Mouse (Mus musculus) heart, adult 18-20 months (tissue): ENCODE results near the gene Vstm4. TPM values are rescaled to one million over a fixed set of nuclear protein-coding genes. Genes with fewer than 3 reads are reported as not detected.

Experiments
- DNase-seq, 2 experiments: peaks; one replicate each; pipeline ENCODE4 v3.0.0; 2021 to 2022; ENCODE audit warnings: mixed read lengths in 1 of 2
- long read RNA-seq, 2 experiments: library from polyadenylated mRNA; stranded (forward); transcript quantifications; one replicate each; pipeline ENCODE4 v2.0.0; 2021
- total RNA-seq, 2 experiments: library from RNA; stranded (reverse); gene quantifications; 2 replicates each; pipeline ENCODE4 v1.2.3; 2021

Gene Vstm4
- total RNA-seq, result 1 to 10 TPM; 8.4 to 8.7 TPM
- long read RNA-seq, experiment 1, transcript Vstm4-201 (8 exons, 2,745 nt), result major isoform, 7 of 12 reads
- long read RNA-seq, experiment 1, partial matches to known transcripts, result 1 of 12 reads
- long read RNA-seq, experiment 1, other reads (novel, unspliced or antisense), result 4 of 12 reads
- long read RNA-seq, experiment 2, partial matches to known transcripts, result 1 of 4 reads
- long read RNA-seq, experiment 2, other reads (novel, unspliced or antisense), result 0 of 4 reads

DNA sequence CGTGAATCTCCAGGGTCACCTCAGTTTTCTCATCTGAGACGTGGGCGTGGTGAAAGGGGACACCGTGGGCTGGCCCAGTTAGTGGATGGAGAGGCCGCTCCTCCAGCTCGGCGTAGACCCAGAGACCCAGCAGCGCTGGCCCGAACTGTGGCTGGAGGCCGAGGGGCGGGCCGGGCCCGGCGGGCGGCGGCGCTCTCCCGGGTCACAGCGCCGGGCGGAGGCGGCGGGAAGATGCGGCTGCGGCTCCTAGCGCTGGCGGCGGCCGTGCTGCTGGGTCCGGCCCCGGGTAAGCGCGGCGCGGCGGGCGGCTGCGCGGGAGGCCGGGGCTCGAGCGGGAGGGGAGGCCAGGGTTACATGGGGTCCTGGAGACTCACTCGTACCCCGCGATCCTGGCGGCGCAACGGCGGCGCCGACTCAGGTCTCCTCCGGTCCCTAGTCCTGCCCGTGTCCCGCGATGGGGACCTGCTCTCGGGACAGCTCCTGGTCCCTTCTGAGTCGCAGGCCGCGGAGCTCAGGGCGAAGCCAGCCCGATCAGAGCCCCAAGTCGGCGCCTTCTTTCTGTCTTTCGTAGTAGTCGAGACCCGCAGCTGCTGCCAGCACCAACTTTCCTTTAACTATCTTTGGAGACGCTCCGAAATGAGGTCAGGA lies at the start of gene Vstm4:
Gene Vstm4 (plus strand): TSS at position 76 of the 648 bp plus-strand sequence.
- peak; percentile 76 to 82 for DNase-seq

DNA sequence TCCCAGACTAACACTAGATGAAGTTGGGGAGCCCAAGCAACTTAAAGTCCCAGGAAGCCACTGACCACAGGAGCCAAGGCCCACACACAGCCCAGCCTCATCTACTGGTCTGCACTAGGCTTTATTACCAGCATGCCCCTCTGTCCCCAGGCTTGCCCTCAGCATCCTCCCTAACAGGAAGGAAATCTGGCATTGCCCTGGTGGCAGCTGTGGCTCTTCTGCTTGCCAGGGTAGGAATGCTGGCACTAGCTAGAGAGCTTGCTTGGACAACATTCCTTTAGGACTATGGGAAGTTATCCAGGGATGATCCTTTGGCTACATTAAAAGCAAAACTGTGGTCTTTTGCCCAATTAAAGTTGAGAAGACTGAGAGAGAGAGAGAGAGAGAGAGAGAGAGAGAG lies 46.4 kb upstream of the Vstm4 start:
- DNase-seq, result no peak

DNA sequence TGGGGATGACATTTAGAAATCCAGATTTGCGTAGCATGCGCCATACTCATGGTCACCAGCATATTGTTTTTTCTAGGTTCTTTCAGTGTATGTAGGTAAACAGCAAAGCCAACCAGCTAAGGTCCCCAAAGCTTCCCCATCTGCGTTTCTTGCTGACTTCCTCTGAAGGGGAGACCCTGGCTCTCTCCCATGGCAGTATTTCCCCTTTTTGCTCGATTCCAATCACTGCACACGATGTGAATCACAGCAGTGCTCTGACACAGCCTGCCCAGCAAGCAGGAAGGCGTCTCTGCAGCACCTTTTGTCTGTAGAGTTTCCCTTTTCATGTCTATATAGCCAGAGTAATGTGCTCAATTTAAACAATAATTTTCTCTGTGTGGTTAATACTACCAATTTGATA lies 44.1 kb upstream of the Vstm4 start:
- peak in 1 of 2 experiments; percentile 33 for DNase-seq

DNA sequence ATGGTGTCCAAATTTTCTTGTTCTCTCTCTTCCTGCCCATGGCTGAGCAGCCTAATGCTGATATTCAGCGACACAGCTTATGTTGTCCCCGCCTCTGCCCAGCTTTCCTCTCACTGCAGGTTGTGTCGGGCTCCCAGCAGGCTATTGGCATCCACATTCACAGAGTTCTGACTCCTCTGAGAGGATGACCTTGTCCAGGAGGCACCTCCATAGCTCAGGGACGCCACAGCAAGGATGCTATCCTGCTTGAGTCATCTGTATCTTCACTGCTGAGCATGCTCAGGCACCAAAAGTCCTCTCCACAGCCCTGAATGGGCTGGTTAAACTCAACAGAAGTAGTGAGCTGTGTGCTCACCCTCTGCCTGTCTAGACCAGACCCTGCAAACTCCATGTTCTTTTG lies 41.6 kb upstream of the Vstm4 start:
- DNase-seq, result no peak

DNA sequence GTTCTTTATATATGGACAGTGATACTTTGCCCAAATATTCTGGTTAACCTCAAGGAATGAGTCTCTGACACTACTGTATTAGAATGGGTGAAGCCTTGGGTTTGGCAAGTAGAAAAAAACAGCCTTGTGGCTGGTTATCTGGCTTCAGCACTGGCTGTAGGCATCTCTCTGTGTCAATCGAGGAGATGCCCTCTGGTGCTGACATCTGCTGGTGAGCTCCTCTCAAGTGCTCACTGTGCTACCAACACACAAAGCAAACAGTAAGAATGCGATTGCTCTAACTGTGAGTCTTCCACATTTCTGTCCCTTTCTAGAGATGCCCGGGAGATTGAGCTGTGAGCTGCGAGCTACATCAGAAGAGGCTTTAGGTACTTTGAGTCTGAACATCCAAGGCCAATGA lies 40.0 kb upstream of the Vstm4 start:
- no peak for DNase-seq

DNA sequence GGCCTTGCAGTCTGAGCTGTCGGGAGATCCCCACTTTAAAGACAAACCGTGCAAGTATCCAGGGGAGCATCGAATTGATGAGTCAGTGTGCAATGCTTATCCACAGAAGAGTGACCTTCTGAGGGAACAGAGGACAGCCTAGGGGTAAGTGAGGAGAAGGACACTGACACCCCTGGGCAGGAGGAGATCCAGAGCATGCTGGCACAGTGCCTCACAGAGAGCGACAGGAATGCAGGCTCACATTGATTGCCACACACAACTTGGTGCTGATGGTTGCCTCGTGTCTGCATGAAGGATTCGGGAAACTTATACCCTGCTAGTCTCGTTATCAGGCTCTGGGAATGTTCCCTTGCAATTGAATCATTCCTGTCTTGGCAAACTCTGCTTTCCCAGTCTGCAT lies 39.3 kb upstream of the Vstm4 start:
- DNase-seq, result peak; percentile 53 to 60

DNA sequence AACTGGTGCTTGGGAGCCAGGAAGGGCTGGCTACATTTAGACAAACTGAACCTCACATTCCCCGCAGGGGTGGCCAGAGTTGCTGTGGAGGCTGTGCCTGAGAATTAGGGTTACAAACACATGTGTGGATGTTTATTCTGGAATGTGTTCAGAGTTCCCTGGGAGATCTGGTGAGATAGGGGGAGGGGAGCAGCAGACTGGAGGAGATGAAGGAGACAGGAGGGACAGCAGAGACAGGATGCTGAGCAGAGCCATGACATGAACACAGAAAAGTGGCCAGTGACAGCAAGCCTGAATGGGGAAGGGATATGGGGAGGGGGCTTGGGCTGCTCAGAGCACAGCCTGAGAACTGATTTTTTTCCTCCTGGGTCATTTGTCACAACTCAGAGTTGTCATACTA lies 37.3 kb upstream of the Vstm4 start:
- peak in 1 of 2 experiments; percentile 31 for DNase-seq

DNA sequence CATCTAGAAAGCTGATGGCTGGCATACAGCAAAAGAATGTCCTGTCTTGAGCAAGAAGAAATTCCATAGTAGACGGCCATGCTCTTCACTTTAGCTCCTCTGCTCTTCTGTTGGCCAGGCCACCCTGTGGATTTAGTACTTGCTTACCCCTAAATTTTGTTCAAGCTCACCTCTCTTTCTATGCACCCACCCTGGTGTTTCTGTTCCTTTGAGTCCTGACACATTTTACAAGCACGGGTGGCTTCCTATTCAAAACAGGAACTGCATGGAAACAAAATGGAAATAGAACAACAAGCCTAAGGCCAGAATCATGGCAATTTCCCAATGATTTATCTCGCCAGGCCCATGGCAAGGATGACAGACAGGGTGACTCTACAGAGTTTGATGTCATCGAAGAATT lies 33.7 kb upstream of the Vstm4 start:
- no peak for DNase-seq

DNA sequence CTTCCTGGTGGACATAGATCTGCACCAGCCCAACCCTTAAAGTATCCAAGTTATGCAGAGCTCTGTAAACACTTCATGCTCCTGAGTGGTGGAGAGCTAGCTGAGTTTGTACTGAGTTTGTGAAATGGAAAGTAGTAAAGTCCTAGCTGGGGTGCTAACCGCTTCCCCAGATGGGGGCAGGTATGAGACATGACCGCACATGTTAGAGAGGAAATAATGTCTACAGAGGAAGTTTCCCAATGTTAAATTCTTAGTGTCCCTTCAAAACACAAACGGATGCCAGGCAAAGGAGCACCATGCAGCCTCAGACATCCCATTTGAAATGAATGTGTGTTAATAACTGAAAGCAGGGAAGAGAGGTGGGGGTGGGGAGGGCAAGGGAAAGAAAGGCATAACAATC lies 32.7 kb upstream of the Vstm4 start:
- DNase-seq, result no peak

DNA sequence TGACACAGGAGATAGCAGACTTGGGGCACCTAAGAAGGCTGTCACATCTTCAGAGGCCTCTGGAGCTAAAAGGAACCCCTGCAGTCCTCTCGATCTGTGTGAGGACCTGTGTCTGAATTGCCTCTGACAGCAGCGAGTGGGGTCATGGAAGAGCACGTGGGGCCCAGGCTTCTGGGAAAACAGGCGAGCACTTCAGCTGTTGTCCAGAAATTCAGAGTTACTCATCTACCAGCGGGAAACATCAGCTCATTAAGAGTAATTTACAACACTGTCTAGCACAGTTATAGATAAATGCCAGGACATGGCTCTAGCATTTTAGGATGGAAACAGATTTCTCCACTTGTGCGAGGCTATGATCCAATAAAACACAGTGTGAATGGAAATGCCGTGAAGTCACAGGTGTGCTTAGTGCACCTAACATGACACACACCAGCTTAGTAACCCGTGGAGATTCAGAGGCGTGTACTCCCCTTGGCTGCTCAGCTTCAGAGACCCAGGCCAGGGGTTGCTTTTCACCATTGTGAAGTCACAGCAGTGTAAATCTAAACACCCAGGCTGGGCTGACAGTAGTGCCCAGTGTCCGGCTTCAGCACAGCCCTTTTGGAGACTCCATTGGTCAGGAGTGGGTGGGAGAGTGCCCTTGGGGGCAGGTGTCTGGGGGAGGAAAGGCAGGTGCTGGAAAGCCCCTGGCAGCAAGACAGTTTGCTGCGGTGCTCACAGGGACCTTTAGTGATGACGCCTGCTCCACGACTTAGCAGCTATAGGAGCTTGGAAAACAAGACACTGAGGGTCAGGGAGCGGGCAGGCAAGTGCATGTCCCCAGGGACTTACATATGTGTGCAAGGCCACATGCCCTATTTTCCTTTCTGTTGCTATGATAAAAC lies 32.0 kb upstream of the Vstm4 start:
- no peak for DNase-seq

DNA sequence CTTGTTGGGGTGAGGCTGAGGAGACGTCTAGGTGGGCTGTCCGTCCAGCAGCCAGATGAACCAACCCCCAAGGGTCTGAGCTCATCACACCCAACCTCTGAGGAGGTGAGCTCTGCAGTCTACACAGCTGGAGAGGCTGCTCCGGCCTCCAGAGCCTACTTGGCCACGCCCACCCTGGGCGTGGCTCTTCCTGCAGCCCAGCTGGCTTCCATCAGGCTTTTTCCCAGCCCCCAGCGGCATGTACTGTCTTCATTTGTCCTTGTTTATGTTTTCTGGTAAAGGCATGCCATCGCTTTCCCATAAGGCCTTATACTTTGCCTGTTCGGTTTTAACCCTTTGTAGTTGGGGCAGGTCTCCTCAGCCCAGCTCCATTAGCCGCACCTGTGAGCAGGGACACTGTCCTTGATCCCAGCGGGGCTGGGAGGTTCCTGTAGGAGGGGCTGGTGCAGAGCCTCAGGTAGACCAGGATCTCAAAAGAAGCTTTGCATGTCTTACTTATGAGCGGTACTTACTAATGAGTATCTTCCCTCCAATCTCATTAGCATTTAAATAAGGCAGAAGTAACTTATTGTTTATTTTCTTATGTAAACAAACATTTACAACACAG lies 31.0 kb upstream of the Vstm4 start:
- peak; percentile 37 to 51 for DNase-seq

DNA sequence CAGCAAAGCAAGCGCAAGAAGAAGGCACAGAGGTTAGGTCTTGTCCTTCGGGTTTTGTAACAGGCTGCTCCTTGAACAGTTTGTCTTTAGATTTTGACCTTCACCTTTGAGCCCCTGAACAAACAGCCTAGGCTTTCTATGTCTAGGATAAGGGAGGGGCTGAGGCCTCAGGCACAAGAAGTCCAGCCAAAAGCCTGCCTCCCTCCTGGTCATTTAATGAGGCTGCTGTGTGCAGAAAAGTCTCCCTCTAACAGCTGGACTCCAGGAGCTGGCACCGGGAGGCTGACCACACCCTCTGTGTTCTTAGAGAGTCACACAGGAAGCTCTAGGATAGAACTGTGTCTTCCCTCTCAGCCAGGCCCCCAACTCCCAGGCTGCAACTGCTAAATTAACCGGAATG lies 29.4 kb upstream of the Vstm4 start:
- DNase-seq, result peak; percentile 68 to 79

DNA sequence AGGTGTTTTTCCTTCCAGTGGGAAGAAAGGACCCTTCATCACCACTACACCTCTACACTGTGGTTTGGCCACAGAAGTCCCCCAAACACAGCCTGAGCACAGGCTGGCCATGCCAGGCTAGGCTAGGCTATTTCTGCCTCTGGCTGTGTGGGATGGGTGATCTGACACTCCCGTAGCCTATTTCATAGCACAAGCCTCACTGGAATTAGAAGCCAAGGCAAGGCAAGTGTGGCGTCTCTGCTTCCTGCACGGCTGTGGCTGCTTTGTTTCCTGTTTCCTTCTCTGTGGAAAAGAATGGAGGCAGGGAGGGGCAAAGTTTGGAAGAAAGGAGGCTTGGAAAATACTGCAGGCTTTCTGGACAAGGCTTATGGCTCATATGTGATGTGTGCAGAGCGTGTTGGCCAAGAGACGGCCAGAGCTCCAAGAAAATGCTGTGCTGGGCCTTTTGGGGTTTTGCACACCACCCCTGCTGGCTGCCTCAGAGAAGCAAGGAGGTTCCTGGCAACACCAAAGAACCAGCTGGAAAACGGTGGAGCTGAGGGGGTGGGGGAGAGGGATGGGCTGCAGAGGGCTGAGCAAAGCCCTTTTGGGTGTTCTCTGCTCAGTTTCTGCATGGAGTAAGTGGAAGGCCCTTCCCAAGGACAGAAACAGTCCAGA lies 28.4 kb upstream of the Vstm4 start:
- DNase-seq, result peak; percentile 69 to 83

DNA sequence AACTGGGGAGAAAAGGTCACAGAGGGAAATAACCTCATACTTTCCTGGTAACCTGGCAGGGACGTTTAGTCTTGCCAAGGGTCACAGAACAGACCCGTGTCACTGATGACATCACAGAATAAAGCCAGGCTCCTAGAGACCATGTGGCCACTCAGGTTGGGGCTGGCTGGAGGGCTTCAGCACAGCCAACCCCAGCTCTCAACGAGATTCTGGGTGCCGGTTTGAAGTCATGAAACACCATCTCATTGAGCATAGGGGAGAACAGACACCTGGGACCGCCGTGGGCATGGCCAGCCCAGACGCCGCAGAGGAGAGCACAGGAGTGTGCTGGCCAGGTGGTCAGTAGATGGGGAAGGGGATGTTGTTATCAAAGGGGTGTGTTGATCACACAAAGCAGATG lies 22.7 kb upstream of the Vstm4 start, which contains the start of gene Fam170b:
Gene Fam170b (plus strand): TSS at position 116 of the 400 bp plus-strand sequence.
- no peak for DNase-seq

DNA sequence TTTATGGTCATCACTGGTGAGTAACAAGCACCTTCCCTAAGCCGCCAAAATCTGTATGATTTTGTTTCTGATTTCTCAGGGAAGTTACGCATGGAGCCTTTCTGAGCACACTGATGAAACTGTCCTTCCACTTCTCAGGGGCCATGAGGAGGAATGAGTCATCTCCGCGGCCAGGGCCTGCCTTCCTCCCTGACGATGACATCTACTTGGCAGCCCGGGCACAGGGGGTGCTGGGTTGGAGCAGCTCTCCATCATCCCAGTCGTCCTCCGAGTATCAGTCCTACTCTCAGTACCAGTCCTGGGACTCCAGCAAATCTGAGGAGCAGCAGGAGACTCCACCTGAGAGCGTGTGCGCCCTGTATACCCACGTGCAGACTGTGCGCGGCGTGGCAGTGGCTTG lies 21.4 kb upstream of the Vstm4 start:
- DNase-seq, result no peak

DNA sequence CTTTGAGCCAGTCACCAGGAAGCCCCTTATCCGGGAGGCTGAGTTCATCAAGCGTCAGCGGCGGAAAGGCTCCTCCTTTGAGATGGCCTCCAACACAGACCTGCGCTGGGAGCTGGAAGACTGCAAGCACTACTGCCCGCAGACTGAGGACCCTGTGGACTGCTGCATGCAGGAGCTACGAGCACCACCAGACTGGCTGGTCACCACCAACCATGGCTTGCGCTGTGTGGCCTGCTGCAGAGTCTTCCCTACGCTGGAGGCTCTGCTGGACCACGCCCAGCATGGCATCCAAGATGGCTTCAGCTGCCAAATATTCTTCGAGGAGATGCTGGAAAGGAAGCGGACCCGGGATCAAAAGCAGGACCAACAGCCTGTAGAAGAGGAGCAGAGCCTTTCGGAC lies 21.0 kb upstream of the Vstm4 start:
- DNase-seq, result no peak

DNA sequence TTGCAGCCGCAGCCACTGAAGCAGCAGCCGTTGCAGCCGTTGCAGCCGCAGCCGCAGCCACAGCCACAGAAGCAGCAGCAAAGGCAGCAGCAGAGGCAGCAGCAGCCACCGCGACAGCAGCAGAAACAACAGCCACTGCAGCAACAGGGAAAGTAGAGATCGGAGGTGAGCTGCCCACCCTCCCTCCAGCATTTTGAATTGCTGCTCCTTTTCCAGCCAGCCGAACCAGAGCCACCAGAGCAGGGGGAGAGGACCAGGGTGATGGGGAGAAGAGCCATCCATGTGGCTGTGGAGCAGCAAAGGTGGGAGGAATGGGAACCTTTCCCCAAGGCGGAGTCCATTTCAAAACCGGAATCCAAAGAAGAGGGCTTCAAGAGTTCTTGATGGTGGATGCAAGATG lies 20.4 kb upstream of the Vstm4 start:
- DNase-seq, result no peak

DNA sequence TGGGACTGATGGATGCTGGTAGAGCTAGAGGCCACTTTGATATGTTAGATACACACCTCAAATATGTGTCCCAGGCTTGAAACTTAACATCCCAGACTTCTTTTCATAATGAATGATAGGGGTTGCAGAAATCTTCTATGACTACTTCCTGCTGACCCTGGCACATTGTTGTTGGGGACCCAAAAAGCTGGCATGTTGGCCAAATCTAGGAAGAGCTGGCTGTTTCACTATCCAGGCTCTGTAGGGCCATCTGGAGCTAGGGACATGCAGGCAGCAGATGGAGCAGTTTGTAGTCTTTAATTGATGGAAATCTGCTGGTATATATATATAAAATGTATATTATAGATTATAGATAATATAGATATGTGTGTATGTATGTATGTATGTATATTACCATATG lies 14.5 kb upstream of the Vstm4 start:
- no peak for DNase-seq

DNA sequence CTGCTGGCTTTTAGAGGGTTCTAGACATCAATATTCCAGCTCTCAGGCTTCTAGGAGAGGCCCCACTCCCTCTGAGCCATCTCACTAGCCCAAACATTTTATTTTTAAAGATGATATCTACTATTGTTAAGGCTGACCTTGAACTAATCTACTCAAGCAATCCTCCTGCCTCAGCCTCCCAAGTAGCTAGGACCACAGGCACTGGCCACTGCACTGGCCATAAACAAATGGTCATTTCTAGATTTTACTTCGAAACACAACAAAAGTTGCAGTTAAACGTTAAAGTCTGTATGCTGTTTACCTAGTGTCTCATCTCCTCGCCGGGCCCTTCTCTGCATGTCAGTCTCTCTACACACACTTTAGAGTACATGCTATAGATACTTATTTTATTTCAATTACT lies 2.5 kb upstream of the Vstm4 start:
- DNase-seq, result no peak

DNA sequence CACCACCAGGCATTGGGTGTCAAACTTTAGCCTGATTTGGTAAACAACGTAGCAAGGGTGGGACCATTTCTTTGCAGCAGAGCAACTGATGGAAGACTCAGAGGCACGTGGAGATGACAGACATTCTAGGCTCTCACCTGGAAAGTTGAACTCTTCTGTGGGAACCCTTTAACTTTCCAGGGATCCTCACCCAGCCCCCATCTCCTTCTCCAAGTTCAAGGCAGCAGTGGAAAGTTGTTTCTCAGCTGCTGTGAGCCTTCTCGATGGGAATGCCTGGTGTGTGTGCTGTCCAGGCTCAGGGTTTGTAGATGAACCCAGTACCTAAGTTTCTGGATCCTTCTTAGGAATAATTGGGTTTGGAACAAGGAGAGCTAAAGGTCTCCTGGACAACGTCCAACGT lies 310 bp upstream of the Vstm4 start:
- DNase-seq, result no peak

DNA sequence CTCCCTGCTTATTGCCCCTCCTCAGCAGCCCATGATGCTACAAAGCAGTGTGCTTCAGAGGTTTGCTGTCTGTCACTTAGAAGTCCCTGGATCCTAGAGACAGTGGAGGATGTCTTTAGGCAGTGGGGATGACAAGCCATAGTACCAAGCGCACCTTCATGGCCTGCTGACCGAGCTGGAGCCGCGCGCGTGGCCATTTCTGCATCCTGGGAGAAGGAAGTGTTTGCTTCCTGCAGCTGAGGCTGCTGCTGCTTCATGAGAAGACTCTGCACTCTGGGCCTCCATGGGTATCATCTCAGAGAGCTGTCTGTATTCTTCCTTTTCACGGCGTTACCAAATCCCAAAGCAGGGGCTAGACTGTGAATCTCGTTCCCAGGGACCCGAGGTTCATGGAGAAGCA lies 1.8 kb downstream of the Vstm4 start:
- no peak for DNase-seq

DNA sequence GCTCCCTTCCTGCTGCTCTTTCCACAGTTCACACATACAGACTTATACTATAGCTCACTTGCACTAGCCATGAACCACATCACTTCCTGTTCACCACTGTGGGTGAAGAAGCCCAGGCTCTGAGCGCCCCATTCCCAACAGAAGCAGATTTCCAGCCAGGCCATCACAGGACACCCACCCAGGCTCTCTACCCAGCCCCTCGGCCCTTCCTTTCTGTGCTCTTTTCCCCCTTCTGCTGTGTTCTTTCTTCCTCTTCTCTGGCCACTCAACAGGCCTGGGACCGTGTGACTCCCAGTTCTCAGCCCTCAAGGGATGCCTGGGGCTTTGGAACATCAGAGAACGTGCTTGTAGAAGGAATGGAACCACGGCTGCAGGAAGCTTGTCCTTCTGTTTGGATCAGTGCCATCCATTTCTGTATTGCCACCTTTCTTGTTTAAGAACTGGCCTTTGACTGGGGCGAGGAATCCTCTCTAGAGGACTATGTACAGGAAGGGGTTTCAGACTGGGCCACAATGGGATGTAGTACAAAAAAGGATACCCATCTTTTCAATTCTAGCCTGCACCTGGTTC lies 2.5 kb downstream of the Vstm4 start:
- DNase-seq, result no peak
